Mouse (Mus musculus) layer of hippocampus, adult 2 months (tissue): ENCODE results near the gene D630039A03Rik. TPM values are rescaled to one million over a fixed set of nuclear protein-coding genes. Genes with fewer than 3 reads are reported as not detected.

Experiments used
- DNase-seq, 2 experiments: peaks; one replicate each; pipeline ENCODE4 v3.0.0; 2022; ENCODE audit warnings: low spot score in 2 of 2
- H3K27ac ChIP-seq: fragments of 200-600 bp; 2 replicates; pipeline ENCODE4 v1.8.1; 2022
- H3K4me3 ChIP-seq: fragments of 200-600 bp; 2 replicates; pipeline ENCODE4 v1.8.1; 2022; ENCODE audit warnings: mild to moderate bottlenecking
- CTCF ChIP-seq: fragments of 200-600 bp; conservative IDR thresholded peaks from 2 replicates; pipeline ENCODE4 v1.8.1; 2022; ENCODE audit warnings: antibody characterized with exemption, mild to moderate bottlenecking, moderate library complexity
- total RNA-seq, 2 experiments: library from RNA; stranded (reverse); gene quantifications; 2 replicates each; pipeline ENCODE4 v1.2.3; 2021

The D630039A03Rik gene
- total RNA-seq, 2 experiments from 2014 or later, result 0.37 to 0.41 TPM

DNA sequence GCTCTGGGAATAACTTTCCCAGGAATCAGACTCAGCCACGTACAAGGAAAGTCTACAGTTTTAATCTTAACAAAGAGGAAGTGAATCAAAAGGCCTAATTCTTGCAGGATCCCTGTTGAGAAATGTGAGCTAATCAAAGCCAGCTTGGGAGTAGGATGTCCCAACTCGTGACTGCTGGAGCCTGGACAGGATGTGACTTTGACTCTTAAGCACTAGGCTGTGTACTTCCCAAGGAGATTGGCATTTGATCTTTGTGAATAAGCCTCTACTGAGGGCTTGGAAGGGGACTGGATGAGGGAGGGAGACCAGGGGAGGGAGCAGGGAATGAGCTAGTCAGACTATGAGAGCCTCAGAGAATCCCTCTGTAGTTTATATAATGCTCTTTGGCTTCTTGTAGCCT, 50.0 kb downstream of the D630039A03Rik start:
- Histone ChIP-seq H3K27ac (peak overlapping the region; percentile 57; the same call in 1 of the 2 replicates), H3K4me3 (no peak overlapping the region)
- TF ChIP-seq CTCF, result no peak
- DNase-seq, result no peak

DNA sequence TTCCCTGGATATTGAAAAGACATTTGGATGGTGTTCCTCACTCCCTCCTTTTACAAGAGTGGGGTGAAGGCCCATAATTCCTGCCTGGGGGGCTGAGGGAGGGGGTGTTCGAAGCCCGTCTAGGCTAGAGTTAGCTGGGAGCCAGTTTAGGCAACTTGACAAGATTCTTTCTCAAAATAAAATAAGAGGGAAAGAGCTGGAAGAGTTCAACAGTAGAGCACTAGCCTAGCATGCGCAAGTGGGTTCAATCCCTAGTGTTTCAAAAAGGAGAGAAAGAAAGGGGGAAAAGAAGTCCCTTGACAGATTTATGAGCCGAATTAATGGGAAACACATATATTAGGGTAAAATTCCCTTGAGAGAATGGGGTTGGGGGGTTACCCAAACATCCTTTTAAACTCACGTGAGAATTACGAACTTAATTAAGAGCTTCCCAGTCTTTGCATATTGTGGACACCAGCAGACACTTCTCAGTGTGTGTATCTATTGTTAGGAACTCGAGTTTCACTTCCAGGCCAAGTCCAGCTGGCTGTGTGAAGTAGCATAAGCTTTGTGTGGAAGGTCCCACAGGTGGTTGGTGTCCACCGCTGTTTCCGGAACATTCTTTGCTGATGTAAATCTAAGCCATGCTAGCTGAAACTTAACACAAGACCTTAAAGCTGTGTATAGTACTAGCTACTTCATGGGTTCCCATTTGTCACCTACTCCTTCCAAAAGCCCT, 53.7 kb downstream of the D630039A03Rik start:
- Histone ChIP-seq H3K27ac (no peak overlapping the region), H3K4me3 (no peak overlapping the region)
- no peak for TF ChIP-seq CTCF
- no peak for DNase-seq

DNA sequence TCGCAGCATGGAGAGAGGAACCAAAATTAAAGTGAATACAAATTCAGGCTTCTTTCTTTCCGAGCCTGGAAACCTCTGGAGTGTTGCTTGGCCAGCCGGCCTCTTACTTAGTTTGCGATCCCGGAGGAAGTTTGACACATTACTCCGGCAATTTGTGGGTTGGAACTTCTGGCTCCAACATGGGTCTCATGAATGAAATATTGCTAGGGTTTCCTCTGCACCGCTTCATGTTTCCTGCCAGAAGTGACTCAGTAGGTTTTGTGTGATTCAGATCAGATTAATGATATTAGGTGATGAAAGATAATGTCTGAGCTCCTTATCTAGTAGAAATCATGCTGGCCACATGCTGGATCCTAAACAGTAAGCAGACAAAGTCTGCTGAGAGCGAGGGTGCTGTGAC, 54.2 kb downstream of the D630039A03Rik start:
- no peak for TF ChIP-seq CTCF
- H3K4me3 ChIP-seq, result no peak overlapping the region
- no peak overlapping the region for H3K27ac ChIP-seq
- DNase-seq, result no peak

DNA sequence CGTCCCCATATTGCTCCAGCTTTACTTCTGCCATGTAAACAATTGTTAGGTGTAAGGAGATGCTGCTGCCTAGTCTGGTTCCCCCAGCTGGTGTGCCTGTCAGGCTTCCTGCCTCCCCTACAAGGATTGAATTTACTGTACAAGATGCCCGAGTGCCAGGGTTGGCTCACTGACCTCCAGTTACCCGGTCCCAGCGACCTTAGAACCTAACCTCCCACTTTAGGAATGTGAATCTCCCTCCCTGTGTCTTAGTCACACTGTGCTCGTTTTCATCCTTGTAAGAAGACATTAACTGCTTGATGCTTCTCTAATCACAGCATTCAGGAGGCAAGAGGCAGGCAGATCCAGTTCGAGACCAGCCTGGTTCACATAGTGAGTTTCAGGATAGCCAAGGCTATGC, 54.9 kb downstream of the D630039A03Rik start:
- Histone ChIP-seq H3K27ac (no peak overlapping the region), H3K4me3 (no peak overlapping the region)
- no peak for TF ChIP-seq CTCF
- DNase-seq, result no peak

DNA sequence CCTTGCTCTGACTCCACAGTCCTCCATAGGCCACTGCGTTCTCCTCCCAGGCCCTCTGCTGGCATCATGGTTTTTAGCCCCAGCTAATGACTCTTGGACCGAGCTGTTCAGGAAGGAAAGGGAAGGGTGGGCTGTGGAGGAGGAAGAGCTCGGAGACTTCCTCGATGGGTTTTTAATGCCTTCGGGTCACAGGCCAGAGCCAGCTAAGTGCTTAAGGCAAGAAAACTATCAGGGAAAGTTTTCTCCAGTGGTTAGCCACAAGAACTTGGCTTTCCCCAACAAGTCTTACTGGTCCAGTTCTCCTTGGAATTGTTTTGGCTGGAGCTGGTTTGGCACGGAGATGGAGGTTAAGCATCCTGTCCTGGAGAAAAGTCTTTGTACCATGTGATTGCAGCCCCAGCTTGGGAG, 55.9 kb downstream of the D630039A03Rik start:
- no peak overlapping the region for H3K27ac ChIP-seq
- no peak for DNase-seq

More for the DNA sequence above, 55.9 kb downstream of the D630039A03Rik start:
- no peak overlapping the region for H3K4me3 ChIP-seq
- TF ChIP-seq CTCF, result peak; percentile 30

Other genes starting within 250 kb of the D630039A03Rik start
- gene Akap2, start 198.6 kb downstream of the D630039A03Rik start, total RNA-seq, result 10 to 100 TPM; 46.8 to 52.0 TPM
- gene Txn1, start 40.1 kb upstream of the D630039A03Rik start, total RNA-seq, result 10 to 100 TPM; 96.7 to 97.5 TPM
- not detected for gene Txndc8, start 92.8 kb upstream of the D630039A03Rik start, total RNA-seq